Mouse (Mus musculus) common myeloid progenitor, adult 5-6 weeks (primary cell): ENCODE results near the gene Slc25a4. TPM values are rescaled to one million over a fixed set of nuclear protein-coding genes. Genes with fewer than 3 reads are reported as not detected.

Source experiments
- ATAC-seq: replicated peaks from 2 replicates; pipeline ENCODE4 v1.8.0; 2016; ENCODE audit warnings: low read depth, mild to moderate bottlenecking, moderate TSS enrichment, inconsistent platforms; ENCODE audit not compliant: poor library complexity, severe bottlenecking
- total RNA-seq: library from RNA; stranded (forward); fragments of 200-1000, 187-1606 nt; gene quantifications from 2 replicates; pipeline ENCODE4 v1.2.3, GENCODE M21; 2017

The Slc25a4 gene
- total RNA-seq, 1 experiment from 2014 or later, result 159 TPM

DNA sequence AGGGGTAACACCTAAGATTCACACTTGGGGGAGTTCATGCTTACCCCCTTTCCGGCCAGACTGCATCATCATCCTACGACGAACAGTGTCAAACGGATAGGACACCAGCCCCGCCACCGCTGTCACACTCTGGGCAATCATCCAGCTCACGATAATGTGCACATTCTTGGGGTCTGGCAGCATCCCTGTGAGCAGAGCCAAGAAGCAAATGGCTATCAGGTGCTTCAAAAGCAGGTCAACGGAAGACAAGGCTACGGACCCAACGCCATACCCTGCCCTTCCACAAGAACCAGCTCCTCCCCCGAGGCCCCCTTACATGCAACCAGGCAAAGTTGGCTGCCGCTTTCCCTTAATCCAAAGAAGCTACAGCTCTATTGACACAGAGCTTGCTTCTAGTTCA is 2.7 kb downstream of the Slc25a4 start:
- no peak for ATAC-seq

DNA sequence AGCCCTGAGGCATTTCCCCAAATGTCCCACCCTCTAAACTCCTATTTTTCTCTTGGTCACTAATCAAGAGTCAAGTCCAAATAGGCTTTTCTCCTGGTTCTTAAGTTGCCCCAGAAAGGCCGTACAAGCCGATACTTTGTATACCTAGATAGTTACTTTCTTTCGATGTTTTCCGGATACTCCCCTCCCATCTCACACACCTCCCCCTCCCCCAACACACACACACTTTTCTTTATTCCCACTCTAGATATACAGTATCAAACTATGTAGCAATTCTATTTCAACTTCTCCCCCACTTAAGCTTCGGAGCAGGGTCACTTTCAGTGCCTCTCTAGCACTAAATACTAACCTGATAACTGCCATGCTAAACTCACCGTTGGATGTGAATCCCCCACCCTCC is 5.0 kb downstream of the Slc25a4 start:
- ATAC-seq, result no peak

DNA sequence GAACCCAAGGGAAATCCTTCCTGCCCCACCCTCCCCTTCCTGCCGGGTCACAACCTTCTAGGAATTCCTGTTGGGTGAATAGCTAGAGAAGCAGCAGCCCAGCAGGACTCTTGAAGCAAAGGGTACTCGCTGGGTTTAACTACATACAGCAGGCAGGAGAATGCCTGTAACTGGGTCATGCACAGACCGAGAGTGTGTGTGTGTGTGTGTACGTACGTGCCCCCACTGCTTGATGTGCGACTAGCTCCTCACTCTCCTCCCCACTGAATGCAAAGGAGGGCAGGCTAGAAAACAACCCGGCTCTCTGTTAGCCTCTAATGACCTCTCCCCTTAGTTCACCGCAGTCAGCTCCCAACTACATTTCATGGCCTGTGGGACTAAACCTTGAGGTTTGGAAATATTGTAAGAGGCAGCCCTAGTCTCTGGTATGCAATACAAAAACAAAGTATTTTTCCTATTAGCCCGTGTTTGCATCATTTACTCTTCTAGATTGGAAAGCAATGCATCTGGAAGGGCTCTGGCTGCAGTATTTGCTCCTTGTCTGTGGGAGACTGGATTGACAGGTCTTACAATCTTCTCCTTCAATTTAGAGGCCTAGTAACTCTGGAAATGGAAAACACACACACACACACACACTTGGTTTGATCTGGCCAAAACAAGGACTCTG is 6.0 kb downstream of the Slc25a4 start:
- no peak for ATAC-seq

DNA sequence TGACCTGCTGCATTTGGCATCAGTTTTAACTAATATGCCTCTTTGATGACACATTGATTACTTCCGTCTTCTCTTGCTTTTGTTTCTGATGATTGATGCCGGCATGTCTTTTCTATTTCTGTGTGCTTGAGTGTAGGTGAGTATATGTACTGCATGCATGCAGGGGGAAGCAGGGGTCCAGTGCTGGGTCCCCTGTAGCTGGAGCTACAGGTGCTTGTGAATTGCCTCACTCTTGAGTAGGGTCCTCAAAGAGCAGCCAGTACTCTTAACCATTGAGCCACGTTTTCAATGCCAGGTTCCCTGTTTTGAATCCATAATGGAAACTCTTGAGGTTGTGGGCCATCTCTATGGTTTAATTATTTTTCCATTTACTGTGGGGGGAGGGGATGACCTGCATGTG is 6.8 kb downstream of the Slc25a4 start:
- ATAC-seq, result no peak

DNA sequence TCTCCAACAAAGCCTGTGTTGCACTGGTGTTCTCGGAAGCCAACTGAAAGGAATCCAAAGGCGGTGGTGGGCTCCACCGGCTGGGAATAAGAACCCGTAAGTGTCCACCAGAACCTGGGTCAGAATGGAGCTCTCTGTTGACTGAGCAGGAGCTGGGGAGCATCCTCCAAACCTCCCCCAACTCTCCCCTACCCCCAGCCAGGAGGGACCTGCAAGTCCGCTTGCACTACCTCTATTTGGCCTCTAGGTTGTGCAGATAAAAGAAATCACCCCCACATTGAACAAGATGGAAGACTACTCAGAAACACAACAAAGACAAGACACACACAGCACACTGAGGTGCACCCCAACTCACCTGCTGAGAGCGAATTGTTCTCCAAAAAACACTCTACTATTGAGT is 8.7 kb downstream of the Slc25a4 start:
- peak; percentile 60 for ATAC-seq

DNA sequence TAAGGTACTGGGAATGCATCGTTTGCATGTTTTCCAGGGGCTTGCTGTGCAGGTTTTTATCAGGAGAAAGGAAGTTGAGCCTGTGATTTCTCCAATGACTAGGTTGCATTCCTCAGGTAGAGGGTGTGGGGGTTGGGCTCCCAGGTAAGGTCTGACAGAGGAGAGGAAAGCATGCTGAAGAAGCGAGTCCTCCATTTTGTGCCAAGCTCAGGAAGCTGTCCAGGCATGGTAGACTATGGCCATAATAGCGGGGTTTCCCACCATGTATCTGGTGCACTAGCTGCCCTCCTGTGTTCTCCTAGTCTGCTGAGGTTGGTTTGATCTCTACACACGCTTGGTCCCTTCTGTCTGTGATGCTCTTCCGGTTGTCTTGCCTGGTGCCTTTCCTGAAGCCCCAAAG is 13.4 kb downstream of the Slc25a4 start:
- no peak for ATAC-seq

DNA sequence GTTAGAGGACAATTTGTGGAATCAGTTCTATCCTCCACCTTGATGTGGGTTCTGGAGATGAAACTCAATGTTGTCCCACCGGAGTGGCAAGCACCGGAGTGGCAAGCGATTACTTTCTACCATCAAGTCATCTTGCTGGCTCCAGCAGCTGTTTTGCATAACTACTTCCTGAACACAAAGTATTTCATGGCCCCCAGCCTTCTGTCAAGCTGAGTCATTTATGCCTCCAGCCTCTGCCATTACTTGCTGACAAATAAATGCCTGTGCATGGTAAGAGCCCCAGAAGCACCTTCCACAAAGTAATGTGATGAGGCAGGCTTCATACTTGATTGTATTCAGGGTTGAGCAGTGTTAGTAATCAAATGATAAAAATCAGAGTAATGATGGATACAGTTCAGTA is 14.2 kb downstream of the Slc25a4 start:
- no peak for ATAC-seq

DNA sequence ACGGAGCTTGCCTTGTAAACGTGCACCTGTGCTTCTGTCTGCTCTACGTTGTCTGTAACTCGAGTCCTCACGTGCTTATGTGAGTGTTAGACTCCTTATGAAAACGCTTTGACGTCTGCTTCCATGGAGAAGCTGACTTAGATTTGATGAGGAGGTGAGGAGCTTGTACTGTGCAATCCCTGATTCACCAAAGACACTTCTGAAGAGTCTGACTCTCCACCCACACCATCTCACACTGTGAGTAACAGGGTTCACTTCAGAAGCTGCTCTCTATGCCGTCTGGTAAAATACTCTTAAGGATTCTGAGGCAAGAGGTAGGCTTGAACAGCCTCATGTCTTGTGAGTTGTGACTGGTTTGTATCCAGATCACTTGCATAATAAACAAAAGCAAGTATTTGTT is 18.0 kb downstream of the Slc25a4 start:
- no peak for ATAC-seq

DNA sequence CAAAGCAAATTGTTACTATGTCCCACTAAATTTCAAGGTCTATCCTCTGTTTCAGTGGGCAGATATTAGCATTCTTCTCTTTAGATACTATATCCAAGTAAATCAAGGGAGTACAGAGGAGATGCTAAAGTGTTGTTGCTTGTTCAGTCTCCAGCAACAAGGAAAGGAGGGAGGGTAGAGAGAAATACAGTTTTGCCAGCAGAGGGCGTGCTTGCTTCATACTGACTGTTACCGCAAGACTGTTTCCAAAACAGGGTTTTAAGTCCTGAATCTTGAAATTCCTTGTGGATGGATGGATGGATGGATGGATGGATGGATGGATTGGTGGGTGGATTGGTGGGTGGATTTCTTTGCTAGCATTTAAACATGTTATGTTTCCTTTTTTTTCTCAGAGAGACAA is 25.7 kb downstream of the Slc25a4 start:
- peak; percentile 62 for ATAC-seq

DNA sequence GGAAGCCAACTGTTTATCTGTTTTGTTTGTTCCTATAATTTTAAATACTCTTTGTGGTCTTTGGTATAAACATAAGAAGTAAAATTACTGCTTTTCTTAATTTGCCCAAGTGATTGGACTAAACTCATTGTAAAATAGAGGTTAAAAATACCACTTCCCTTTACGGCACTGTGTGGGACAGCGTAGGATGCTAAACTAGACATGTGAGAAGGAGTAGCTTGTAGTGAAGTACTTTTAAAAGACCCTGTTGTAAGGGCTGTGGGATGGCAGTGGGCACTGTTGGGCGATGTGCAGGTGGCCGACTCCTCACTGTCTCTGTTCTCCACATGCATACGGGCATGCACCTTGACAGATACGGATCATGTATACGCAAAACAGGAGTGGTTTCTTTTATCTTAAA is 30.9 kb downstream of the Slc25a4 start:
- no peak for ATAC-seq

DNA sequence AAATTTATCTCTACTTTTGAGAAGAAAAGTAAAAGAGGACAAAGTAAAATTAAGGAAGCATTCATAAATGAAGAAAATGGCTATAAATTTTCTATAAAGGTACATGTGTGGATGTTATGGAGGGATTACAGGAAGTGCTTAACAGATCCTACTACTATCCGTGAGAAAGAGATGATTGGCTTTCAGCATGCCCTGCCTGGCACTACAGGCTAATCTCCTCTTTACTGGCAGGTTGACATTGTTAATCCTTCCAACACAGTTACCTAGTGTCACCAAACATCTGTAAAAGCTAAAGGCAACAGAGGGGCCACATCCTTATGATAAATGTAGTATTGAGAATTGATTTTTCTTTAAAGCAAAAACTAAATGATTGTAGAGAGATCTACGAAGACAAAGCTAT is 37.4 kb downstream of the Slc25a4 start:
- ATAC-seq, result no peak

DNA sequence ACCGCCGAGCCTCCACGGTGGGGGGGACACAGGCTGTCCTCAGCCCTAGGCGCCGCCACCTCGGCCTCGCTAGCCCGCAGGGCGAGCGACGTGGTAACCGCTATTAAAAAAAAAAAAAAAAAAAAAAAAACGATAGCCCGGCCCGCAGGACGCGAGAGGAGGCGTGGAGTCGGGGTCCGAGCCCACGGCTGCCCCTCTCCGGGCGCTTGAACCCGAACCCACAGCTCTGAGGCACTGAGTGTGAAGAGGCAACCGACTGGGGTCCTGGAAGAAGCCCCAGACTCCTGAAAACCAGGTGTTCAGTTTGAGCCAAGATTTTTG is 47.3 kb downstream of the Slc25a4 start:
- ATAC-seq, result no peak

DNA sequence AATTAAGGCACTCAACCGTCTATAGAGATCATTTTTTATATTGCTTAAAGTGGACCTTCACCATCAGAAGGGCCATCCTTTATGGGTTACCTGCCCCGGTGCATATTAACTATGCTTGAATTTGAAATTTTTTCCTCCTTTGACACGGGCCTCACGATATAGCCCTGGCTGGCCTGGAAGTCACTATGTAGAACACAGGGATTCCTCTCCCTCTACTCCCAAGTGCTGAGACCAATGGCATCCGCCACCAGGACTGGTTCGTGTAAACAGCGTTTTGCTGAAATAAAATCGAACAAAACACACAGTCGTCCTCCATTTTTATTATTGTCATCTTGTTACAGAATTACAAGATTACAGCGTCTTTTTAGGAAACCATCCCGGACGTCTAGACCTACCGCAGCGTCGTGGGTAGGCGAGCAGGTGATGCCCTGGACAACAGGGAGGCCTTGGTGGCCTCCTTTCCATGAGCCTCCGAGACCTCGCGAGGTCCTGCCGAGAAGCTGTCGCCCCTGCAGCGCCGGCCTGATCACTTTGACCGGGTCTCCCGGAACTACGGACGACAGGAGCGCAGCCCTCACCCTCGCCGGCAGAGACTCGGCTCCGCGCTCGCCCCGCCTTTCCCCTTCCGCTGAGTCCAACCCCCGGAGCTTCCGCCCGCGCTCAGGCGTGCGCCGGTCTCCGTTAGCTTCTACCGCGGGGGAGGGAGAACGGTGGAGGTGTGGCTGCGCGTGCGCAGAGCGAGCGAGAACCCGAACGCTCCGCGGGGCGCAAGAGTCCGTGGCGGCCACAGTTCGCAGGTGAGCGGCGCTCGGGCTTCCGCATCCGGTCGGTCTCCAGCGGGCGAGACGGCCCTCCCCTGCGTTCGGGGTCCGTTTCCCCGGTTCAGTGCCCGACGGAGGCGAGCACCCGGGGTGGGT is 47.9 kb downstream of the Slc25a4 start:
- peak; percentile 99 for ATAC-seq

Other genes with a start within 250 kb of the Slc25a4 start
- 1.1 and 3.2 TPM in 2 replicates for gene 1700029J07Rik, start 236.0 kb downstream of the Slc25a4 start, total RNA-seq
- gene Ufsp2, start 235.8 kb downstream of the Slc25a4 start, total RNA-seq, result 108 and 143 TPM in 2 replicates
- 0.05 TPM in 1 of 2 replicates, not detected in the other for gene Lrp2bp, start 212.0 kb downstream of the Slc25a4 start, total RNA-seq
- gene Ankrd37, start 205.6 kb downstream of the Slc25a4 start, total RNA-seq, result 2.2 and 8.3 TPM in 2 replicates
- 29.2 and 40.7 TPM in 2 replicates for gene Cfap97, start 59.5 kb downstream of the Slc25a4 start, total RNA-seq
- gene Snx25, start 59.1 kb downstream of the Slc25a4 start, total RNA-seq, result 10.9 and 12.3 TPM in 2 replicates
- not detected in 2 replicates for gene Helt, start 83.4 kb upstream of the Slc25a4 start, total RNA-seq